Mouse (Mus musculus): ENCODE results near the gene Cd1d1. TPM values are rescaled to one million over a fixed set of nuclear protein-coding genes. Genes with fewer than 3 reads are reported as not detected.
"Not testable (repeated sequence)": the region's sequence is repeated elsewhere in the genome, so short reads cannot be mapped to it uniquely, and the experiment has no call there.

Cd1d1 gene
- polyA plus RNA-seq, 1 experiment from 2014 or later = 31.7 TPM

- H3K4me3 ChIP-seq (replicated peaks) = no peak overlapping the region
- H3K27ac ChIP-seq = no peak overlapping the region
- 0 out of 2 replicates have a peak overlapping the region, but pooled peaks have one; percentile 59 for H3K4me2 ChIP-seq
- ATAC-seq (ENCODE audit: insufficient read depth, low FRiP score, low read depth) = no peak
- no peaks in the 10 kb centered on the region for H3K36me3 ChIP-seq
- H3K9ac ChIP-seq = no peak overlapping the region
- WGBS = 88% methylated on average over 12 of the region's 12 CpGs
- no peaks in the 10 kb centered on the region for H3K27me3 ChIP-seq (replicated peaks)
- no peaks in the 10 kb centered on the region for H3K4me1 ChIP-seq
- no peaks in the 10 kb centered on the region for H3K9me3 ChIP-seq
Observed at GRCm38 (mm10) chr3:87000051-87000450, 810 bp upstream of the Cd1d1 start.

GRCm38 (mm10) chr3:86998433-86999414 lies 517 bp downstream of the Cd1d1 start:
- Histone ChIP-seq H3K27ac (peak overlapping the region; percentile 87), H3K4me3 (replicated peaks) (peak overlapping the region; percentile 64), H3K4me2 (peak overlapping the region; percentile 59), H3K9ac (peak overlapping the region; percentile 41)
- H3K36me3 ChIP-seq; H3K27me3 ChIP-seq (replicated peaks); H3K9me3 ChIP-seq; H3K4me1 ChIP-seq: not testable (repeated sequence)
- peak; percentile 94 for ATAC-seq (ENCODE audit: insufficient read depth, low FRiP score, low read depth)
- WGBS = 5% methylated on average over 24 of the region's 24 CpGs

- Histone ChIP-seq H3K9me3 (no peaks in the 10 kb centered on the region), H3K9ac (no peak overlapping the region), H3K27me3 (replicated peaks) (no peaks in the 10 kb centered on the region), H3K4me2 (no peak overlapping the region), H3K4me3 (replicated peaks) (no peak overlapping the region), H3K4me1 (no peaks in the 10 kb centered on the region), H3K36me3 (no peaks in the 10 kb centered on the region), H3K27ac (no peak overlapping the region)
- no peak for ATAC-seq (ENCODE audit: insufficient read depth, low FRiP score, low read depth)
- WGBS = 79% methylated on average over 4 of the region's 4 CpGs
Observed at GRCm38 (mm10) chr3:86996111-86996510, 3.1 kb downstream of the Cd1d1 start.

- H3K9me3 ChIP-seq = no peaks in the 10 kb centered on the region
- 52% methylated on average over 1 of the region's 1 CpGs for WGBS
- no peak overlapping the region for H3K27ac ChIP-seq
- H3K9ac ChIP-seq = no peak overlapping the region
- H3K4me1 ChIP-seq = no peaks in the 10 kb centered on the region
- ATAC-seq (ENCODE audit: insufficient read depth, low FRiP score, low read depth) = no peak
- no peak overlapping the region for H3K4me3 ChIP-seq (replicated peaks)
- H3K27me3 ChIP-seq (replicated peaks) = no peaks in the 10 kb centered on the region
- H3K36me3 ChIP-seq = no peaks in the 10 kb centered on the region
- no peak overlapping the region for H3K4me2 ChIP-seq
Observed at GRCm38 (mm10) chr3:86995381-86995780, 3.9 kb downstream of the Cd1d1 start.

- not testable (repeated sequence) for H3K27me3 ChIP-seq (replicated peaks); H3K9ac ChIP-seq; H3K9me3 ChIP-seq; H3K4me1 ChIP-seq; ATAC-seq (ENCODE audit: insufficient read depth, low FRiP score, low read depth); H3K27ac ChIP-seq; H3K36me3 ChIP-seq
- Histone ChIP-seq H3K4me3 (replicated peaks) (peak overlapping the region; percentile 34), H3K4me2 (peak overlapping the region; percentile 48)
- WGBS = 41% methylated on average over 6 of the region's 6 CpGs
Observed at GRCm38 (mm10) chr3:86986969-86987368, 12.3 kb downstream of the Cd1d1 start.

- Histone ChIP-seq H3K9me3 (no peaks in the 10 kb centered on the region), H3K36me3 (no peaks in the 10 kb centered on the region), H3K4me3 (replicated peaks) (peak overlapping the region; percentile 34), H3K27ac (no peak overlapping the region), H3K4me1 (no peaks in the 10 kb centered on the region), H3K9ac (peak overlapping the region; percentile 13; the same call in 1 of the 2 replicates), H3K27me3 (replicated peaks) (no peaks in the 10 kb centered on the region), H3K4me2 (peak overlapping the region; percentile 48)
- ATAC-seq (ENCODE audit: insufficient read depth, low FRiP score, low read depth) = no peak
- WGBS = 17% methylated on average over 12 of the region's 12 CpGs
Observed at GRCm38 (mm10) chr3:86986490-86986889, 12.8 kb downstream of the Cd1d1 start.

- 74% methylated on average over 6 of the region's 6 CpGs for WGBS
- ATAC-seq (ENCODE audit: insufficient read depth, low FRiP score, low read depth) = no peak
Observed at GRCm38 (mm10) chr3:86983382-86983781, 15.9 kb downstream of the Cd1d1 start.

GRCm38 (mm10) chr3:86976546-86976945 lies 22.7 kb downstream of the Cd1d1 start:
- Histone ChIP-seq H3K9ac (no peak overlapping the region), H3K4me3 (replicated peaks) (no peak overlapping the region), H3K36me3 (no peaks in the 10 kb centered on the region), H3K27me3 (replicated peaks) (no peaks in the 10 kb centered on the region), H3K4me1 (no peaks in the 10 kb centered on the region), H3K9me3 (no peaks in the 10 kb centered on the region), H3K27ac (no peak overlapping the region), H3K4me2 (no peak overlapping the region)
- no peak for ATAC-seq (ENCODE audit: insufficient read depth, low FRiP score, low read depth)
- WGBS = 16% methylated on average over 8 of the region's 8 CpGs

More at GRCm38 (mm10) chr3:86983382-86983781, 15.9 kb downstream of the Cd1d1 start:
- no peak overlapping the region for H3K9ac ChIP-seq
- H3K4me2 ChIP-seq = no peak overlapping the region
- no peak overlapping the region for H3K27ac ChIP-seq
- no peaks in the 10 kb centered on the region for H3K36me3 ChIP-seq
- H3K4me3 ChIP-seq (replicated peaks) = no peak overlapping the region
- no peaks in the 10 kb centered on the region for H3K9me3 ChIP-seq
- H3K27me3 ChIP-seq (replicated peaks) = no peaks in the 10 kb centered on the region
- H3K4me1 ChIP-seq = no peaks in the 10 kb centered on the region

GRCm38 (mm10) chr3:86975150-86975549 lies 24.1 kb downstream of the Cd1d1 start:
- no peak for ATAC-seq (ENCODE audit: insufficient read depth, low FRiP score, low read depth)
- Histone ChIP-seq H3K4me2 (no peak overlapping the region), H3K9me3 (no peaks in the 10 kb centered on the region), H3K27me3 (replicated peaks) (no peaks in the 10 kb centered on the region), H3K27ac (no peak overlapping the region), H3K4me3 (replicated peaks) (no peak overlapping the region), H3K36me3 (no peaks in the 10 kb centered on the region), H3K4me1 (no peaks in the 10 kb centered on the region), H3K9ac (no peak overlapping the region)
- WGBS = 76% methylated on average over 2 of the region's 2 CpGs

GRCm38 (mm10) chr3:86962665-86963435 lies 36.4 kb downstream of the Cd1d1 start:
- Histone ChIP-seq H3K4me2 (no peak overlapping the region), H3K36me3 (no peaks in the 10 kb centered on the region), H3K9me3 (no peaks in the 10 kb centered on the region), H3K9ac (no peak overlapping the region), H3K27ac (no peak overlapping the region), H3K4me3 (replicated peaks) (no peak overlapping the region), H3K4me1 (no peaks in the 10 kb centered on the region), H3K27me3 (replicated peaks) (no peaks in the 10 kb centered on the region)
- 84% methylated on average over 17 of the region's 17 CpGs for WGBS
- ATAC-seq (ENCODE audit: insufficient read depth, low FRiP score, low read depth) = no peak

GRCm38 (mm10) chr3:86961395-86961669 lies 37.9 kb downstream of the Cd1d1 start:
- Histone ChIP-seq H3K9ac (no peak overlapping the region), H3K27ac (no peak overlapping the region), H3K9me3 (no peaks in the 10 kb centered on the region), H3K36me3 (no peaks in the 10 kb centered on the region), H3K4me1 (no peaks in the 10 kb centered on the region), H3K27me3 (replicated peaks) (no peaks in the 10 kb centered on the region), H3K4me2 (no peak overlapping the region), H3K4me3 (replicated peaks) (no peak overlapping the region)
- WGBS = 86% methylated on average over 2 of the region's 2 CpGs
- no peak for ATAC-seq (ENCODE audit: insufficient read depth, low FRiP score, low read depth)

Measured in stomach, embryonic 15.5 days (tissue).